Mouse (Mus musculus): ENCODE measurements around the gene Pwp2. TPM values are rescaled to one million over a fixed set of nuclear protein-coding genes. Genes with fewer than 3 reads are reported as not detected.
"Not testable (repeated sequence)": the region's sequence is repeated elsewhere in the genome, so short reads cannot be mapped to it uniquely, and the experiment has no call there.

The Pwp2 gene
- polyA plus RNA-seq, 1 experiment from 2014 or later: 23.3 TPM

- WGBS: 98% methylated on average over 9 of the region's 9 CpGs
- Histone ChIP-seq H3K9me3 (no peaks in the 10 kb centered on the region), H3K36me3 (peaks cover 100% of the 10 kb centered on the region), H3K4me1 (replicated peaks) (no peaks in the 10 kb centered on the region), H3K4me3 (no peak overlapping the region), H3K27ac (no peak overlapping the region), H3K27me3 (ENCODE audit: insufficient read depth, poor library complexity, severe bottlenecking) (no peaks in the 10 kb centered on the region)
- DNase-seq (ENCODE audit: low spot score): no peak
Measured at GRCm38 (mm10) chr10:78214371-78214770, 29.4 kb upstream of the Pwp2 start.

GRCm38 (mm10) chr10:78211311-78211710 is 26.4 kb upstream of the Pwp2 start:
- H3K36me3 ChIP-seq: peaks cover 100% of the 10 kb centered on the region
- no peaks in the 10 kb centered on the region for H3K9me3 ChIP-seq
- no peak overlapping the region for H3K27ac ChIP-seq
- DNase-seq (ENCODE audit: low spot score): peak; percentile 5
- no peaks in the 10 kb centered on the region for H3K4me1 ChIP-seq (replicated peaks)
- H3K4me3 ChIP-seq: no peak overlapping the region
- 72% methylated on average over 6 of the region's 6 CpGs for WGBS
- H3K27me3 ChIP-seq (ENCODE audit: insufficient read depth, poor library complexity, severe bottlenecking): no peaks in the 10 kb centered on the region

DNA sequence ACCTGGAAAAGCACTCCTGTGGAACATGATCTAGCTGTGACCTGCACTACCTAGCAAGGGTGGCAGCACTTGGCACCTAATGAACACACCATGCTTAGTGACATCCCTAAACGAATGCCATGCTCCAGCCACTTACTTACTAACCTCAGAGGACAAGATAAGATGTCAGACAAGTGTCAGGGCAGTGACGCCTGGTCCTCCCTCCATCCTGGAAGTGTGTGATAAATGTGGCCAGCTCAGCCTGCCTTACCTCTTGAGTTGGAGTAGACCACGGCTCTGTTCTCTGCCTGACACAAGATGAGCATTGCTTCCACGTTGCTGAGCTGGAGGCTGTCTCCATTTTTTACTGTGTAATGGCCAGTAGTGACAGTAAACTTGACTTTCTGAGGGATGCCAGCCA is 16.2 kb upstream of the Pwp2 start:
- no peak overlapping the region for H3K4me3 ChIP-seq
- H3K27ac ChIP-seq: no peak overlapping the region
- H3K27me3 ChIP-seq (ENCODE audit: insufficient read depth, poor library complexity, severe bottlenecking): no peaks in the 10 kb centered on the region
- no peaks in the 10 kb centered on the region for H3K4me1 ChIP-seq (replicated peaks)
- 91% methylated on average over 4 of the region's 4 CpGs for WGBS
- H3K9me3 ChIP-seq: no peaks in the 10 kb centered on the region
- DNase-seq (ENCODE audit: low spot score): no peak
- peaks cover 100% of the 10 kb centered on the region for H3K36me3 ChIP-seq

DNA sequence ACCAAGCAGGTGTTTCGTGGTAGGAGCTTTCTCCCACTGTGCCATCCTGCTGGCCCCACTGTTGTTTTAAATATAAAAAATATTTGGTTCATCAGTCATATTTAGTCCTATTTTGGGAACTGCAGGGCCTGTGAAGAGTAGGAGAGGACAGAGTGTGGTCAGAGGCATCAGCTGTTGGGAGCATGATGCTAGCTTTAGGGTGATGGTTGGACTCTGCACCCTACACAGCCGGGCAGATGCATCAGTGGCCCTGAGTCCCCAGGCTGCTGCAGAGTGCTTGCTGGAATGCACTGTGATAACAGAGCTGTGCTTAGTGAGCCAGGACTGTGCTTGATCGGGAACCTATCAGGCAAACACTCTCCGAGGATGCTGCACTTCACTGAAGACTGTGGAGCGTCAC is 8.0 kb upstream of the Pwp2 start:
- Histone ChIP-seq H3K4me1 (replicated peaks) (no peaks in the 10 kb centered on the region), H3K27ac (no peak overlapping the region), H3K4me3 (no peak overlapping the region), H3K27me3 (ENCODE audit: insufficient read depth, poor library complexity, severe bottlenecking) (no peaks in the 10 kb centered on the region), H3K9me3 (no peaks in the 10 kb centered on the region), H3K36me3 (peaks cover 100% of the 10 kb centered on the region)
- no peak for DNase-seq (ENCODE audit: low spot score)
- WGBS: 90% methylated on average over 5 of the region's 5 CpGs

DNA sequence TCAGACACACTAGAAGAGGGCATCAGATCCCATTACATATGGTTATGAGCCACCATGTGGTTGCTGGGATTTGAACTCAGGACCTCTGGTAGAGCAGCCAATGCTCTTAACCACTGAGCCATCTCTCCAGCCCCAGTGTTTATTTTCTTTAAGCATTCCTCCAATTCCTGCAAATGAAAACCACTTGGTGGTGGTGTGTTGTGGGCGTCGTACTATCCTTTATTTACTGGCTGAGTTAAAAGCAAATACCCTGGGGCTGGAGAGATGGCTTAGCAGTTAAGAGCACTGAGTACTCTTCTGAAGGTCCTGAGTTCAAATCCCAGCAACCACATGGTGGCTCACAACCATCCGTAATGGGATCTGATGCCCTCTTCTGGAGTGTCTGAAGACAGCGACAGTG is 1.1 kb upstream of the Pwp2 start:
- WGBS: 86% methylated on average over 4 of the region's 4 CpGs
- not testable (repeated sequence) for H3K27me3 ChIP-seq (ENCODE audit: insufficient read depth, poor library complexity, severe bottlenecking); H3K9me3 ChIP-seq; H3K4me3 ChIP-seq; DNase-seq (ENCODE audit: low spot score); H3K27ac ChIP-seq
- peaks cover 19% of the 10 kb centered on the region for H3K4me1 ChIP-seq (replicated peaks)
- H3K36me3 ChIP-seq: peaks cover 65% of the 10 kb centered on the region

- no peaks in the 10 kb centered on the region for H3K9me3 ChIP-seq
- WGBS: 29% methylated on average over 9 of the region's 9 CpGs
- H3K36me3 ChIP-seq: peaks cover 65% of the 10 kb centered on the region
- H3K4me1 ChIP-seq (replicated peaks): peaks cover 19% of the 10 kb centered on the region
- H3K4me3 ChIP-seq: peak overlapping the region; percentile 88
- H3K27ac ChIP-seq: peak overlapping the region; percentile 79
- DNase-seq (ENCODE audit: low spot score): no peak
- no peaks in the 10 kb centered on the region for H3K27me3 ChIP-seq (ENCODE audit: insufficient read depth, poor library complexity, severe bottlenecking)
Measured at GRCm38 (mm10) chr10:78185381-78185725, 404 bp upstream of the Pwp2 start.

GRCm38 (mm10) chr10:78183577-78183976 is 1.4 kb downstream of the Pwp2 start:
- Histone ChIP-seq H3K27me3 (ENCODE audit: insufficient read depth, poor library complexity, severe bottlenecking) (no peaks in the 10 kb centered on the region), H3K4me3 (peak overlapping the region; percentile 88; the same call in 1 of the 2 replicates), H3K4me1 (replicated peaks) (peaks cover 19% of the 10 kb centered on the region), H3K27ac (no peak overlapping the region), H3K9me3 (no peaks in the 10 kb centered on the region), H3K36me3 (peaks cover 65% of the 10 kb centered on the region)
- WGBS: 83% methylated on average over 3 of the region's 3 CpGs
- DNase-seq (ENCODE audit: low spot score): no peak

DNA sequence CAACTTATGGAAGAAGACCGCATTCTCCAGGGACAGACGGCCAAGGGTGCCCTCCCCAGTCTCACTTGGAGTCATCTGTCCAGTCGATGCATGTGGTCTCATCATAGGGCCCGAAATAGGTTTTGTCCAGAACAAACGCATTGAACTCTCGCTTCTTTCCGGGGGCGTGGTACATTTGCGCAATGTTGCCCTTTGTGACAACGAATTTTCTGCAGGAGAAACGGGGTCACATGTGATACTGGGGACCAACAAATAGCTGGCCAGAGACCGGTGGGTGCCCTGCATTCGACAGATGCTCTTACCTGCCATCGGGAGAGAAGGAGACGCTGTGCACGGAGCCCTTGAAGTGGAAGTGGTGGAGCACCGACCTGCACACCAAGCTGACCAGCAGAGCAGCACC is 2.6 kb downstream of the Pwp2 start:
- DNase-seq (ENCODE audit: low spot score): no peak
- 95% methylated on average over 17 of the region's 17 CpGs for WGBS
- Histone ChIP-seq H3K4me3 (no peak overlapping the region), H3K27me3 (ENCODE audit: insufficient read depth, poor library complexity, severe bottlenecking) (no peaks in the 10 kb centered on the region), H3K4me1 (replicated peaks) (peaks cover 19% of the 10 kb centered on the region), H3K27ac (no peak overlapping the region), H3K36me3 (peaks cover 65% of the 10 kb centered on the region), H3K9me3 (no peaks in the 10 kb centered on the region)

- Histone ChIP-seq H3K4me3 (no peak overlapping the region), H3K9me3 (no peaks in the 10 kb centered on the region), H3K36me3 (peaks cover 88% of the 10 kb centered on the region), H3K27ac (no peak overlapping the region), H3K4me1 (replicated peaks) (peaks cover 9% of the 10 kb centered on the region), H3K27me3 (ENCODE audit: insufficient read depth, poor library complexity, severe bottlenecking) (no peaks in the 10 kb centered on the region)
- no peak for DNase-seq (ENCODE audit: low spot score)
- 92% methylated on average over 5 of the region's 5 CpGs for WGBS
Measured at GRCm38 (mm10) chr10:78174474-78174873, 10.5 kb downstream of the Pwp2 start.

DNA sequence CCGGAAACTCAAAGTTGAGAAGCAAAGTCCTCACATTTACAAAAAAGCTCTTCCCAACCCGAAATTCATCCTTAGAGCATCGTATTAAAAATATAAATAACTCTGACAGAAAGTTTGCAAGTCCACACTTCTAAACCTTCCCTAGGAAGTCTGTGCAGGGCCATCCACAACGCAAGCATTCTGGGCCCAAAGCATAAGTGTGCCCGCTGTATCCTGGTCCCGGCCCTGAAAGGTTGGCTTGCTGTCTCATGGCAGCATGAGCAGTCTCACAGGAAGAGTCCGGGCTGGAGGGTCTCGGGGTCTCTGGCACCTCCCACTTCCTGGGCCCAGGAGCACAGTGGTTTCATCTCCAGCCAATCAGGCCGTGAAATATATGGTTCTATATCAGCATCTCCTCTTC is 13.4 kb downstream of the Pwp2 start:
- peaks cover 73% of the 10 kb centered on the region for H3K36me3 ChIP-seq
- H3K4me1 ChIP-seq (replicated peaks): peaks cover 21% of the 10 kb centered on the region
- H3K27me3 ChIP-seq (ENCODE audit: insufficient read depth, poor library complexity, severe bottlenecking): no peaks in the 10 kb centered on the region
- 90% methylated on average over 9 of the region's 9 CpGs for WGBS
- H3K9me3 ChIP-seq: no peaks in the 10 kb centered on the region
- H3K27ac ChIP-seq: no peak overlapping the region
- H3K4me3 ChIP-seq: no peak overlapping the region
- no peak for DNase-seq (ENCODE audit: low spot score)

- Histone ChIP-seq H3K27ac (no peak overlapping the region), H3K9me3 (no peaks in the 10 kb centered on the region), H3K4me1 (replicated peaks) (peaks cover 21% of the 10 kb centered on the region), H3K4me3 (no peak overlapping the region), H3K27me3 (ENCODE audit: insufficient read depth, poor library complexity, severe bottlenecking) (no peaks in the 10 kb centered on the region), H3K36me3 (peaks cover 73% of the 10 kb centered on the region)
- no peak for DNase-seq (ENCODE audit: low spot score)
- WGBS: 93% methylated on average over 7 of the region's 7 CpGs
Measured at GRCm38 (mm10) chr10:78171057-78171456, 13.9 kb downstream of the Pwp2 start.

- H3K36me3 ChIP-seq: peaks cover 73% of the 10 kb centered on the region
- DNase-seq (ENCODE audit: low spot score): no peak
- 52% methylated on average over 2 of the region's 2 CpGs for WGBS
Measured at GRCm38 (mm10) chr10:78170445-78170844, 14.5 kb downstream of the Pwp2 start.

DNA sequence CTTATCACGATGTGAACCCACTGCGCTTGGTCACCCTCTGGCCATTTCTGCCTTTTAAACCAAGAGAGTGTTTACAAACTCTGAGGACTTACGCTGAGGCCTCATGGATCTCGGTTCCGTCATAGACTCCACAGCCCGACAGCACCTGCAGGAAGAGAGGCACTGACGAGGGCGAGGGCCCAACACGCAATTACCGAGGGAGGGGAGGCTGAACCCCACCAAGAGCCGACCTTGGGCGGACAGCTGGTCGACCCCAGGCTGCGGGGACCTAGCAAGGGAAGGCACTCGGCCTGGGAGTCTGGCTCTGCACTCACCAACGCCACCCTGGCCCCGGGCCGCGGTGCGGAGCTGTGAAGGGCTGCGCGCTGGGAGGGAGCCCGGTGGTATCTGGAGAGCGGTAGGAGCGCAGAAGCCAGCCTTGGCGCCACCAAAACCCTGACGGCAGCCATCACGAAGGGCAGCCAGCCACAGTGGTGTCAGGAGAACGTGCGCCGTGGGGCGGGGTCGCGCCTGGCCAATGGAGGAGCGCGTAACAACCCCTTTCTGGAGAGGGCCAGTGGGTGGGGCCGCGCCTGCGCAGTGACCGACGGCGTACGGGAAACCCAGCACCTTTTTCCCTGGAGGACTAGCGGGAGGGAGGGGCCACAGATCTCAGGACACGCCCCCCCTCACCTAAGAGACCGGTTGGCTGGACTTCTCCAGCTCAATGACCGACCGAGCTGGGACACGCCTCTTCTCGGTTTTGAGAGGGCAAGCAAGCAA is 15.5 kb downstream of the Pwp2 start, which contains the start of gene D10Jhu81e:
TSS of gene D10Jhu81e (minus strand) at position 502 of the 762 bp plus-strand sequence.
- Histone ChIP-seq H3K27ac (peak within 1 kb of the TSS; percentile 91), H3K27me3 (ENCODE audit: insufficient read depth, poor library complexity, severe bottlenecking) (no peaks in the 10 kb centered on the region), H3K36me3 (peaks cover 73% of the 10 kb centered on the region), H3K4me3 (peak within 1 kb of the TSS; percentile 89), H3K9me3 (no peaks in the 10 kb centered on the region), H3K4me1 (replicated peaks) (peaks cover 21% of the 10 kb centered on the region)
- peak; percentile 99 for DNase-seq (ENCODE audit: low spot score)
- WGBS: 2% methylated on average over 50 of the region's 50 CpGs

More at GRCm38 (mm10) chr10:78170445-78170844, 14.5 kb downstream of the Pwp2 start:
- H3K27ac ChIP-seq: no peak overlapping the region; the same call in 1 of the 2 replicates
- H3K4me1 ChIP-seq (replicated peaks): peaks cover 21% of the 10 kb centered on the region
- H3K4me3 ChIP-seq: no peak overlapping the region
- H3K9me3 ChIP-seq: no peaks in the 10 kb centered on the region
- H3K27me3 ChIP-seq (ENCODE audit: insufficient read depth, poor library complexity, severe bottlenecking): no peaks in the 10 kb centered on the region
